Mouse (Mus musculus) thymus, adult 18-20 months (tissue): Measurements from ENCODE around the gene Shisal1.
A peak's percentile ranks its signal among the peaks of the same experiment; 100 is the strongest.

Source experiments
- DNase-seq, 2 experiments: peaks; one replicate each; pipeline ENCODE4 v3.0.0; 2022; ENCODE audit warnings: mixed read lengths in 2 of 2

Gene Shisal1

DNA sequence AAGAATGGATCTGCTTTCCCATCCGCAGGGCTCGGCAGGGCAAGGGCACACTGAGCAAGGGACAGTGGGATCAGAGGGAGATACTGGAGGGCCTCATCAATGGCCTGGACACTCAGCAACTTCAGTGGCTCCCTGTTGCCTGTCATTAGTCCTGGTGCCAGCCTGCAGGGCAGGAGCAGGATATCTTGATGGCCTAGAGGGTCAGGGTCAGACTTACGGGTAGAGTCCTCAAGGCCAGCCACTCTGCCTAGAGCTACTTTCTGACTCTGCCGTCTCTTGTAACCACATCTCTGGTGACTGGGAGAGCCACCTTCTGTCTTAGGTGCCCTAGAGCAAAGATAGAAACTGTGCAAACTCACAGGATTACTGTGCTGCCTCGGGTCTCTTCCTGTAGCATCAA, 23.1 kb downstream of the Shisal1 start:
- DNase-seq, result no peak

DNA sequence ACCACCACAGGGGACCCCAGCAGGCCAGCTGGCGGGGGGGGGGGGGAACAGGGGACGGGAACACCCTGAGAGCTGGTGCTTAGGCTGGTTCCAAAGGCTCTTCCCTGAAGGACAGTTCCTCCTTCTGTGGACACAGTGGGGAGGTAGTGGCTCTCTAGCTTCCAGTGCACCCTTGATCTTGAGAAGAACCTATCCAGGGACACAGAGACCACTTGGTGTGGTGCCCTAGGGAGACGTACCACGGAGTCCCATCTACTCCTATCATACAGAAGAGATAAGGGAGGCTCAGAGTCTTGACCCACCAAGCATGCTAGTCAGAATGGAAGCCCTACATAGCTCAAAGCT, 28.7 kb downstream of the Shisal1 start:
- no peak for DNase-seq

DNA sequence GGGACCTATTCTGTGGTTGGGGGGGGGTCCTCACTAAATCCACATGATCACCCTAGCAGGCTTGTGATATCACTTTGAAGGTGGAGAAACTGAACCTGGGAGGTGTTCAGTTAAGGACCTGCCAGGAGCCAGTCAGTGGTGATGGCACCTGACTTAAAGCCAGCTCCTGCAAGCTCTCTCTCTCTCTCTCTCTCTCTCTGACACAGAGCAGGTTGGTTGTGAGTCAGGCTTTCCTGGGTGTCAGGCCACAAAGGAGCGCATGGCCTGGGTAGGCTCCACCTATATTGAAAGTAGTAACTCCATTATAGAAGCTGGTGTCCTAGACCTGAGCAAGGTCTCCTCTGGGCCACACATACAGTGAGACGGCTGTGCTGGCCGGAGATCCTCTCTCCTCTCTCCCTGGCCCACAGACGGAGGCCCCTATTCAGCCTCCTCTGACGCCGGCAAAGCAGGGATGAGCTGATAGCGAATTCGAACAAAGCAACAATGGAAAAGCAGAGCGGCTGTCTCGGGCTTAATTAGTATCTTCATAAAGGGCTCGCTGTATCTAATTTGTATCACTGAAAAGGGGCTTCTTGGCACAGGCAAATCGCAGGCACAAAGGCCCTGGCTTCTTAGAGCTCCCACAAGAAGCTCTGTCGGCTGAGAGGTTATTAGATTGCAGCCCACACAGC, 29.2 kb downstream of the Shisal1 start:
- DNase-seq, result no peak

DNA sequence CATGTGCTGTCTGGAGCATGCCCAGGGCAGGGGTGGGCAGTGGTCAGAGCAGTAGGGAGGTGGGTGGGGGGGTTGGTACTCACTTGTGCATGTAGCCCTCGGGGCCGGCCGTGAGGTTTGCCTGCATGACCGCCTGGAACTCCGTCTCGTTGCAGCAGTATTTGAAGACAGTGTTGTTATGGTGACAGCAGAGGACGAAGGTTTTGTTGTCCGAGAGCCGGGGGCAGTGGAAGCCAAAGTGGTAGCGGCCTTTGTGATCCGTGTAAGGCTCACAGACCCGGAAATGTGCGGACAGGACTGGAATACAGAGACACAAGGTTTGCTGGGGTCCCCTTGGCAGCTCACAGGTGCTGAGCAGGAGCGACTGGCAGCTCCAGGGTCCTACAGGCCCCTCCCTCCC, 29.9 kb downstream of the Shisal1 start:
- no peak for DNase-seq

DNA sequence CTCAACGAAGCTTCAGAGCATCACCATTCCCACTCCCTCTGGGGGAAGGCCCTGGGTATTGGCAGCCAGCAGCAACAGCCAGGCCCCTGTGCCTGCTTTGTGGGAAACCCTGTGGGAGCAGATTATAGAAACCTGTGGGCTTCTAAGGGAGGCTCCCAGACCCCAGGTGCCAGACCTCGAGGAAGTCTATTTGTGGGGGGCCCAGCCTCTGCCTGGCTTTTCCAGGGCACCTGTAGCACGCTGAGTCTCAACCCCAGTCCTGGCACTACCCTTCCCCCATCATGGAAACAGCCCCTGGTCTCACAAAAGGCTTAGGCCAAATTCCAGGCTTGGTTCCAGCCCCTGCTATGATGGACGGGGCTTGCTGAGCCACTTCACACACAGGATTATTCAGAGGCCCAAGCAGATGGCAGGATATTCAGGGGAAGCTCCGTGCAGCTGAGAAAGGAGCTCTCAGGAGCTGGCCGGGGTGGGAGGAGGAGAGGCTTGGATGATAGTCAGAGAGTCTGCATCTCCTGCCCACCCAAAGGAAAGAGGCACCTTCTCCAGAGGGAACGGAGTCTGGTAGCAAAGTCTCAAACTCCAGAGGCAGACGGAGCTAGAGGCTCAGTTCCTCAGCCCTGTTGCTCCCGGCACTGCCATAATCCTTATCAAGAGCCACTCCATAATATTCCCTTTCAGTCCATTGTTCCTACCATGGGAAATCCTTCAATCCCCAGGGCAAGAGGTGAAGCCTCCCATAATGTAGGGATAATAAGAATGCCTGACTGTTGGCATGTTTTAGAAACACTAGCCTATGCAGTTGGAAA, 32.7 kb downstream of the Shisal1 start:
- DNase-seq, result no peak

DNA sequence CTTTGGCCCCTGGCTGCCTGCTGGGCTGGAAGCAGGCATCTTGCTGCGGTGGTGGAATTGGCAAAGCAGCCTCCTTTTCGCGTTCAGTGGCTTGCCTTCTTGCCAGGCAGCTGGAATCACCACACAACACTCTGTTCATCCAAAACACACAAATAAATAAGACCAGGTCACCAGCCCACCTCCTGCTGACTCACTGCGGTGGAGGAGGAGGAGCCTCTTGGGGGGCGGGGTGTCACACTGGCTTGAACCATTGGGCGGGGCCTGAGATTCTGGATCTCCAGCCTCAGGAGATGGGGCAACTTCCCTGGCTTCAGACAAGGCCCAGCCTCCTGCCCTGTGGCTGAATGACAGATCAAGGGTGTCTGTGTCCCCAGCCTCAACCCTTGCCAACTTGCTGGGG, 34.5 kb downstream of the Shisal1 start:
- peak in 1 of 2 experiments; percentile 20 for DNase-seq

DNA sequence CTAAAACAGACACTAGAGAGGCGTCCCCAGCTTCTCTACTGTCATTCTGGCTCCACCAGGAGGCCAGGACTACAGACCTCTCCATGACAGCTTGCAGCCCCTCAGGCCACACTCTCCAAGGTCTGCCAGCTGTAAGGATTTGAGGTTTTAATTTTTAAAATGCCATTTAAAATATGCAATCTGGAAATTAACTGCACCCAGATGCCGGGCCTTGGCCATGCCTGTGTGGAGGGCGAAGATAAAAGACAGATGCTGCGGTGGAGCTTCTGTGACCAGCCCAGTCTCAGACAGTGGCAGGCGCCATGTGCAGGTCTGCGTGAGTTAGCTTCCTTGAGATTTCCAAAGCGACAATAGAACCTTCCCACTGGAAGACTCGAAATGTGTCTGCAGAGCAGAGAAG, 36.8 kb downstream of the Shisal1 start:
- no peak for DNase-seq

DNA sequence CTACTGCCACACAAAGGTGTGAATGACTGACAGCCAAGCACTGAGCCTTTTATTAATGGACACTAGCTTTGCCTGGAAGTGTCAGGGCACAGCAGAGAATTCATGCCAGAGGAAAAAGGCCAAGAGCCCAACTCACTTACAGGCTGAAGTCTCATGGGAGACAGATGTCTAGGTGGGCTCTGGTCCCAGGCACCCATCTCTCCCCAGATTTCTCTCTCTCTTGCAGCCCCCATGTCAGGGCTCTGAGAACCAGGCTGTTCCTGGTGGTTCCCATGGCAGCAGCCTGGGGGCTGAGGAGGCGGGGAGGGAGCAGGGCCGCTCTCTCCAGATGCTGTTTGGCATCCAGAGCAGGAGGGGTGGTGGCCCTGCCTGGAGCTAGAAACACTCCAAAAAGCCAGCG, 38.3 kb downstream of the Shisal1 start:
- no peak for DNase-seq

DNA sequence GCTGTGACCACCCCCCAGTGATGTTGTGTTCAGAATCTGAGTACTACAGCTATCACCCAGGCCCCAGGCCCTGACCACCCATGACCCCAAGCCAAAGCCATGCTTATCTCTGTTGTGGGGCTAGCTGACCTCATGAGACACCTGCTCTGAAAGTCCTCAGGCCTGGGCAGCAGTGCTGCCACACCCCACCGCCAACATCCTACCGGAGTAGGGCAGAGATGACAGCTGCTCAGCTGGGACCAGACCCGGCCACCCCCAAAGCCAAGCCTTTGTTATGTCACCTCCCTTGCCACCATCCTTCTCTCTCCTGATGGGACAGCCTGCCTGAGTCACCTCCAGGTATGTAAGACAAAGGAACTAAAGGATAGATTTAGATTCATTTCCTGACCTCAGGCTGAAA, 41.1 kb downstream of the Shisal1 start:
- no peak for DNase-seq

DNA sequence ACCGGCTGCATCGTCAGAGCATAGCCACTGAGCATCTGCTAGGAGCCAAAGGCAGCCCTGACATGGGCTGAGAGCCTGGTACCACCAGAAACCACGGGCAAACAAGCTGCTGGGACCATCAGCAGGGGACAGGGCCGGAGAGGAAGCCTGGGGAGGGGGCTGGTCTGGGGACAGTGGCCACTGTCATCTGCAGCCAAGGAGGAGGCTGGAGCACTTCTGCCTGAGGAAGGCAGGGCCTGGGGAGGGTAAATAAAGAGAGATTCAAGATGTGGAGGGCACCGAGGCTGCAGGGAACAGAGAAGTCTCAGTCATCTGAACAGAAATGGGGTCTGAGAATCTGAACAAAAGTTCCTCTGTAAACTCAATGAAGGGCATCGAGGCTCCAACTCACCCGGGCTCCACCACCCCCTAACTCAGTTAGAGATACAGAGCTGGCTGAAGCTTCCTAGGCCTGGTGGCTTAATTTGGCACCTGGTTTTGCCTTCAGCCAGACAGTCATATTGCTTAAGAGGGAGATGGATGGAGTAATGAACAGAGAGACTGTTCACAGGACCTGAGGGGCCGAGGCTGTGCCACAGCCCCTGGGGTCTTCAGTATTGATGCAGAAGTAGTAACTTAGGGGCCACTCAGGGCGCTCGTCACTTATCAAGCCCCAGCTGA, 43.3 kb downstream of the Shisal1 start:
- no peak for DNase-seq

DNA sequence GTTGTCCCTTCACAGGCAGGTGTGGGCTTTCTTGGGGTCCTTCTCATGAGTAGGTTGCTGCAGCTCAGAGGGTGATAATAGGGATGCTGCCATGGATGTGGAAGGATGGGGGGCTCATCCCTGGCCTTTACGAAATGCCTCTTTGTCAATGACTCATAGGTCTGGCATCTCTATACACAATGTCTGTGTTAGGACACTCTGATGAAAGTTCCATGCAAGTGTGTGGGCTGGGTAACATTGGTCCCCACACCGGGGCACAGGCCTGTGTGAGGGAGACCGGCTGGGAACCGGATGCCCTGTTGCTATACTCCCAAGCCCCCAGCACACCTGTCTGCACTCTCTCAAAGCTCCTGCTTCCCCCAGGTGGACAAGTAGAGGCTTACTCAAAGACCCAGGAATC, 48.3 kb downstream of the Shisal1 start:
- DNase-seq, result no peak

DNA sequence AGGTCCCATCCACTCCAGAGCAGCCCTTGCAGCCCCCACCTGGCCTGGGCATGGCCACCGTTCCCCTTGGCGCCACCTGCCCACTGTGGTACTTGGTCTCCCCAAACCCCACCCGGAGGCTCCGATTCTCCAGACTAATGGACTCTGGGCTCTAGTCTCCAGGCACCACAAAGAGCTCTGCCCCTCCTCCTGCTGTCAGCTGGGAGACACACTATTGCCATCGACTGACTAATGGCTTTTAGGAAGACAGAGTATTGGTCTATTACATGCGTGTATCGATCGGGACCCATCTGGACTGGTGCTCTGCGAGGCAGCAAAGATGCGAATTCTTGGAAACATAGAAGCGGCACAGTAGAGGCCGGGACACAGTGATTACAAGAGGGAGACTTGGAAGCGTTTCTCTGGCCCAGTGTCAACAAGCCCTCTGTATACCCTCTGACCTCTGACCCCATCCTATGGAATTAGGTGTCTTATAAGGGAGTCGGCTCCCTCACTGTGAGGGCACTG, 49.2 kb downstream of the Shisal1 start:
- DNase-seq, result no peak

DNA sequence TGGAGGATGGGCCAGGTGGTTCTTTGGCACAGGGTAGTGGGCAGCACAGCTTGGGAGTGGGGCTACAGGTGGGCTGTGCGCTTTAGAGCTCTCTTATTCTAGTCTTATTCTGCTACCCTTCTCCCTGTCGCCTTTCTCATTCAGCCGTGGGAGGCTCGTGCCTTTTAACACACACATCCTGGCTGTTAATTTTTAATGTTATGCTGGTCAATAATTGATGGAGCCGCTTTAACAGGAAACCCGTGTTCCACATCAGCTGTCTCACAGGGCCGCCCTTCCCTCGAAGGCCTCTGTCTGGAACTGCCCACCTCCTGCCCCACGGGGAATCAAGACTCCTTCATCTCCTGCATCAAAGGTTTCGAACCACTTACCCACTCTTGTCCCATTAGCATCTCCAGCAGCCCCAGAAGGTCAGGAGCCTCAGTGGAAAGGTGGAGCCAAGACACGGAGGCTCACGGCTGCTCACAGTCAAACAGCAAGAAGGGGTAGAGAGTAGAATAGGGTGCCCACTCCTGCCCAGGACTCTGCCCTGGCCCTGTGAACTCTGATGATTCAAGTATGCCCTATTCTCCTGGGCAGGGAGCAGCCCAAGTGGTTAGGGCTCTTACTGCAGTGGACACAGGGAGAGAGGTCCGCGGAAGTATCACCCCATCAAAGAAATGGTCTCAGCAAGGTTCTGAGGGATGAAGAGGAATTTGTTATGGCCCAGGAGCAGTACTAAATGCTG, 51.4 kb downstream of the Shisal1 start:
- DNase-seq, result no peak

DNA sequence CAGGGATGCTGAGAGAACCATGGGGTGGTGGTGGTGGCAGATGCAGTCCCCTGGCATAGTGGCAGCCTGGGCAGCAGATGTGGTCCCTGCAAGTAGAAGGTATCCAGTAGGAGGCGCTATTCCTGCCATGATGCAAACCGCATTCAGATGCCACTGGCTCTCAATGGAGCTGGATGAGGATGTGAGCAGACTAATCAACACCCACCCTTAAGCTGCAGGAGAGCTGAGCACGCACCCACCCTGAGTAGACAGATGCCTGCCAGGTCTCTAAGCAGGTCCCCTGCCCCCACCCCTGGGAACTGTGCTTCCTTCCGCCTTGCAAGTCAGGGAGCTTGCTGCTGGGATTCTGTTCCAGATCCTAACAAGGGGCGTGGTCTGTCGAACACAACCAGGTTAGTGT, 53.6 kb downstream of the Shisal1 start:
- no peak for DNase-seq

DNA sequence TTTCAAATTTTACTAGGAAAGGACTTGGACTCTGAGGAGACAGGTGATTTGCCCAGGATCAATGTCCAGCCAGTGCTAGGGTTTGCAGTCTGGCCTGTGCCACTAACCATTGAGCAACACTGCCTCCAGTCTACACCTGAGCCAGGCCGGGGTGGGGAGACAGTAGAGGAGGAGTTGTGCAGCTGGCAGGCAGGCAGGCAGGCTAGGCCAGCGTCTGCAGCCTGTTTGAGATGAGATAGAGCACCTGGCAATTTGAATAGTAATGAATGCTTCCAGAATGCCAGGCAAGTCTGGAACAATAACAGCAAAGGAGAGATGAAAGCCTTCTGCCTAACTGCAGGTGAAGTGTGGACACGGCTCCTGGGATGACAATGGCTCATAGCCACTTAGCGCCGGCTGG, 54.1 kb downstream of the Shisal1 start:
- no peak for DNase-seq

DNA sequence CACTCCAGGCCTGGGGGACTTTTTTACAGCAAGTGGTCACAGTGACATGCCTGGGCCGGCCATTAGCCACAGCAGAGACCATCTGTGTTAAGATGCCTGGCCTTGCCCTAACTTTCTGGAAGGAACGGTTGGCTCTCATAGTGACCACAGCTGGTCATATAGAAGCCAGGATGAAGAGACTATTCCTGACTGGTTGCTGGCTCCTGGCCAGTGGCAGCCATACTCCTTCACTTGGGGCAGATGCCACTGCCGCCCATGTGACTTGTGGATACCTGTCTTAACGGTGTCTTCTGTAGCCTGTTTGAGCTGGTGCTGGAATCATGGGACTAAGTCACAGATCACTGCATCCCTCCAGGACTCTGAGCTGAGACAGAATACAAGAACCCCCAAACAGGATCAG, 54.8 kb downstream of the Shisal1 start:
- no peak for DNase-seq

DNA sequence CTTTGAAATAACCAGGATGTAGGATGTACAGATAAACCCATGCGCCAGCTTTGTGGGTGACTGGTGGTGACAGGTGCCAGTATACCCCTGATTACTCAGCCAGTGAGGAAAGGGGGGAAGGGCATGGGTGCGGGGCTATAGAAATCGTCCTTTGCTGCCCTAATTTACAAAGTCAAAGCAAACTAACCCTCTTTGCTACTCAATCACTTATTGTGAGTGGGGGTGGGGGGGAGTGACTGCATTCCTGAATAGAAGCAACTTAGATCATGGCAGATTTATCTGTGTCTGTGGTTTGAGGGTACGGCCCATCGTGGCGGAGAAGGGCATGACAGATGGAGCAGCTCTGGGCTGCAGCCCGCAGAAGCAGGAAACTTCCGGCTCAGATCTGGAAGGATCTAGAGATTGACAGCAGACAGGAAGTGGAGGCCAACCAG, 58.2 kb downstream of the Shisal1 start:
- DNase-seq, result peak; percentile 32 to 59

DNA sequence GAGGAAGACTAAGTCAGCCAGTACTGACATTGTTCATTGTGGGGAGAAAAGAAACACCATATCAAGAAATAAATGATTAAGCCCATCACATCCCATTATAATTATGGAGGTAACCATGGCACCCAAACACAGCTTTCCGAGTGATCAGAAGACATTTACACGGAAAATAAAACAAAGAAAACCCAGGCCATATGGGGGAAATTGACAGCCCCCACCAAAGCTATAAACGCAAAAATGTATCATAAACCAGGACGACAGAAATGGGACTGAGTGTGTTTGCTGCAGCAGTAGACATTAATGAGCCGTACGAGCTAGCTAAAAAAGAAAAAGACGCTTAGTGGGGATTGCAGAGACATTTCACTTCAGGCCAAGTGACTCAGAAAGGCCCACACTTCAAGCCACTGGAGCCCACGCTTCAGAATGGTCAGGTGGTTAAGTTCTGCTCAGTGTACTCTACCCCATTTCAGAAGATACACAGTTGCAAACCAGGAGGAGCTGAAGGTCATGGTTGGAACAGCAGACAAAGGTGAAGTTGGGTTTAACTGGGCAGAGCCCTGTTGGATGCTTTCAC, 60.8 kb downstream of the Shisal1 start:
- DNase-seq, result no peak

DNA sequence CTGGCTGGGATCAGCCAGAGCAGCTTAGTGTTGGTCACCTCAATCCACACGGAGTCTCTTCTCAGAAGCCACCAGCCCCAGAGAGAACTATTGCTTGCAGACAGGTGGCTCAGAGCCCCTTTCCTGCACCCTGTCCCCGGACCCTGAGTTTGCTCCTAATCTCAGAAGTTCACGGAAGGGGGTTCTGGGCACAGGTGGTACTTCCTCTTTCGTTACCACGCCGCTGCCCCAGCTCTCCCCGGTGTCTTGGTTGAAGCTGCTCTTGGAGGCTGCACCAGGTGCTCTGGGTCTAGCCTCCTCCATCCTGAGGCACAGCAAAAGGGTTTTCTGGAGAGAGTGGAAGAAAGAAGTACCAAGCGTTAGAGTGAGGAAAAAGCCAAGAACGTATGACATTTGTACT, 62.8 kb downstream of the Shisal1 start:
- peak; percentile 67 to 79 for DNase-seq

DNA sequence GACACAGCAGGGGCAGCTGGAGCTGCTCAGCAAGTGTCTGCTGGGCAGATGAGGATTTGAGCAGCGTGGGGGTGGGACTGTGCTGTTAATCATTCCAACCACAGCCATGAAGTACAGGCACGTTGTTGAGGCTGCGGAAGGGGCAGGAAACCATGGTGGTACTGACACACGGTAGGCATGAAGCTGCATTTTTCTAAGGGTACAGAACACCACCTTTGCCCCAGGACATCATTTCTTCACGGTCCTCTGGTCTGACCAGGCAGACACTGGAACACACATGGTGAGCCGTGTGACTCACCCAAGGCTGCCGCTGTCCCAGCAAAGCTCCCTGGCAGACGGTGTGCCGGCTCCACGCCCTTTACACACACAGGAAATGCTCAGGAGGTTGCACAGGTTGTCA, 66.7 kb downstream of the Shisal1 start:
- DNase-seq, result no peak

DNA sequence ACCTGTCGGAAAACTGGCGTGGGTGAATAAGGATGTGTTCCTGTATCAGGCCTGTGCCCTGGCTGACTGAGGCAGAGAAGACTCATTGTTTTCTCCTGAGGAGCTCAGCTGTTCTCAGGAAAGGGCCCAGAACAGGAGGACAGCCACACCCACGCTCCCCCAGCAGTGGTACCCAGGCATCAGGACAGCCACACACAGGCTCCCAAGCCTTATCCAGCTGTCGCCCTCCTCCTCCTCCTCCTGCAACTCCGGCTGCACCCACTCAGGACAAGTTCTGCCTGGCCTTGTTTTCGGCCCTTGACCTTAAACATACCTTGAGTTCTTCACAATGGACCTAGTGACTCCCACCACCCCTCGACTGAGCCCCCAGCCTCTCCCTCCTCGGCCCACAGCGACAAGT, 68.2 kb downstream of the Shisal1 start:
- DNase-seq, result no peak

DNA sequence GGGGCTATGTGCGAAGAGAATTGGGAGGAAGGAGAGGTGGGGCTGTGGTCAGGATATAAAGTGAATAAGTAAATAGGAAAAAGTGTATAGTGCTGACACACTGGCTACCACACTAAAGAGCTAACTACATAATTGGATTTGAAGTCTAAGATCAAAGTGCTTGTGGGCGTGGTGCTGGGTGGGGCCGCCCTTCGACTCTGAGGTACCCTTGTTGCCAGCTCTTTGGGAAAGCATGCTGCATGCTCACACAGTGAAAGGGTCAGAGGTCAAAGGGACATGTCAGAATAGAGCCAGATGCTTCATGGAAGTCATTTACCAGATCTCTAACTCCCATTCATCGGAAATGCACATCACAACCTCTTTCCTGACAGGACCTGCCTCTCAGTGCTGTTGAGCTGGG, 74.1 kb downstream of the Shisal1 start:
- DNase-seq, result no peak

DNA sequence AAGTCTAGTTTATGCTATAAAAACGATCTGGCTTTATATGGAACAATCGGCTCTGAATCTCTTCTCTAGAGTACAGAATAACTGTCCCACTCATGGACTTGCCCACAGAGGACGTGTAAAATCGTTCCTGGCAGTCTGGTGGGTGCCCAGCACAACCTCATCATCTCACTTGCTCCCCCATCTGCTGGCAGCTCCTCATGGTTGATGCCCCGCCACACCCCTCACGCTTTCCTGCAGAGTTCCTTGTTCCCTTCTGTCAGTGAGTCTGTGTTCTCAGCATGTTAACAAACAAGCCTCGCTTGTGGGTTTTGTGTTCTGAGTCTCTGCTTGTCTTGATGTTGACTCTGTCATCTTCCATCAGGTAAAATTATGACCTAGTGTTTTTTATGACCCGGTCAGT, 79.5 kb downstream of the Shisal1 start:
- no peak for DNase-seq
